Mouse (Mus musculus): ENCODE measurements around the gene 2300003K06Rik. TPM values are rescaled to one million over a fixed set of nuclear protein-coding genes. Genes with fewer than 3 reads are reported as not detected.
"Not testable (repeated sequence)": the region's sequence is repeated elsewhere in the genome, so short reads cannot be mapped to it uniquely, and the experiment has no call there.

2300003K06Rik gene
- polyA plus RNA-seq, 1 experiment from 2014 or later = not detected

GRCm38 (mm10) chr11:99798832-99799231 lies 39.0 kb downstream of the 2300003K06Rik start, which contains the start of gene Gm11569:
Gene Gm11569, minus strand, starts transcription at chr11:99798932.
- H3K27ac ChIP-seq; H3K27me3 ChIP-seq; H3K36me3 ChIP-seq; H3K9ac ChIP-seq; H3K4me2 ChIP-seq; H3K4me3 ChIP-seq; H3K4me1 ChIP-seq; H3K9me3 ChIP-seq; ATAC-seq (ENCODE audit: borderline replicate concordance, extremely low read depth, low FRiP score, low TSS enrichment): not testable (repeated sequence)
- no CpG with 5 or more reads among the region's 1 CpGs for WGBS

GRCm38 (mm10) chr11:99793367-99793766 lies 44.5 kb downstream of the 2300003K06Rik start, which contains the start of gene Gm11596:
Gene Gm11596, minus strand, starts transcription at chr11:99793467.
- Histone ChIP-seq H3K27ac (no peak within 1 kb of the TSS), H3K9me3 (no peaks in the 10 kb centered on the region), H3K4me1 (no peaks in the 10 kb centered on the region), H3K36me3 (no peaks in the 10 kb centered on the region), H3K4me2 (no peak within 1 kb of the TSS), H3K4me3 (no peak within 1 kb of the TSS), H3K9ac (no peak within 1 kb of the TSS), H3K27me3 (no peaks in the 10 kb centered on the region)
- WGBS = 75% methylated on average over 2 of the region's 2 CpGs
- no peak for ATAC-seq (ENCODE audit: borderline replicate concordance, extremely low read depth, low FRiP score, low TSS enrichment)

Other genes with a start within 250 kb of the 2300003K06Rik start
- gene Krtap1-3, start 246.7 kb downstream of the 2300003K06Rik start, polyA plus RNA-seq (2015; fragmentation: Nextera tagmentation; extraction: Ambion mirVana) = not detected in 2 replicates
- gene Krtap9-3, start 240.0 kb downstream of the 2300003K06Rik start, polyA plus RNA-seq (2015; fragmentation: Nextera tagmentation; extraction: Ambion mirVana) = not detected in 2 replicates
- gene Gm11938, start 234.8 kb downstream of the 2300003K06Rik start, polyA plus RNA-seq (2015; fragmentation: Nextera tagmentation; extraction: Ambion mirVana) = not detected in 2 replicates
- gene Gm11937, start 227.9 kb downstream of the 2300003K06Rik start, polyA plus RNA-seq (2015; fragmentation: Nextera tagmentation; extraction: Ambion mirVana) = not detected in 2 replicates
- gene Krtap2-4, start 223.2 kb downstream of the 2300003K06Rik start, polyA plus RNA-seq (2015; fragmentation: Nextera tagmentation; extraction: Ambion mirVana) = not detected in 2 replicates
- not detected in 2 replicates for gene Gm11562, start 217.6 kb downstream of the 2300003K06Rik start, polyA plus RNA-seq (2015; fragmentation: Nextera tagmentation; extraction: Ambion mirVana)
- gene Krtap4-1, start 209.8 kb downstream of the 2300003K06Rik start, polyA plus RNA-seq (2015; fragmentation: Nextera tagmentation; extraction: Ambion mirVana) = not detected in 2 replicates
- gene Krtap4-2, start 203.0 kb downstream of the 2300003K06Rik start, polyA plus RNA-seq (2015; fragmentation: Nextera tagmentation; extraction: Ambion mirVana) = not detected in 2 replicates
- gene Krtap4-7, start 194.0 kb downstream of the 2300003K06Rik start, polyA plus RNA-seq (2015; fragmentation: Nextera tagmentation; extraction: Ambion mirVana) = not detected in 2 replicates
- not detected in 2 replicates for gene Gm11555, start 187.8 kb downstream of the 2300003K06Rik start, polyA plus RNA-seq (2015; fragmentation: Nextera tagmentation; extraction: Ambion mirVana)
- not detected in 2 replicates for gene Gm11563, start 179.1 kb downstream of the 2300003K06Rik start, polyA plus RNA-seq (2015; fragmentation: Nextera tagmentation; extraction: Ambion mirVana)
- gene Krtap4-6, start 172.1 kb downstream of the 2300003K06Rik start, polyA plus RNA-seq (2015; fragmentation: Nextera tagmentation; extraction: Ambion mirVana) = not detected in 2 replicates
- gene Gm14190, start 147.3 kb downstream of the 2300003K06Rik start, polyA plus RNA-seq (2015; fragmentation: Nextera tagmentation; extraction: Ambion mirVana) = not detected in 2 replicates
- gene Gm14180, start 103.8 kb downstream of the 2300003K06Rik start, polyA plus RNA-seq (2015; fragmentation: Nextera tagmentation; extraction: Ambion mirVana) = not detected in 2 replicates
- not detected in 2 replicates for gene Gm11595, start 65.2 kb downstream of the 2300003K06Rik start, polyA plus RNA-seq (2015; fragmentation: Nextera tagmentation; extraction: Ambion mirVana)
- gene Krtap4-8, start 57.4 kb downstream of the 2300003K06Rik start, polyA plus RNA-seq (2015; fragmentation: Nextera tagmentation; extraction: Ambion mirVana) = not detected in 2 replicates
- not detected in 2 replicates for gene Krtap4-9, start 52.9 kb downstream of the 2300003K06Rik start, polyA plus RNA-seq (2015; fragmentation: Nextera tagmentation; extraction: Ambion mirVana)
- gene Gm11596, start 44.6 kb downstream of the 2300003K06Rik start, polyA plus RNA-seq (2015; fragmentation: Nextera tagmentation; extraction: Ambion mirVana) = not detected in 2 replicates
- not detected in 2 replicates for gene Gm11569, start 39.1 kb downstream of the 2300003K06Rik start, polyA plus RNA-seq (2015; fragmentation: Nextera tagmentation; extraction: Ambion mirVana)
- not detected in 2 replicates for gene Gm11554, start 33.6 kb downstream of the 2300003K06Rik start, polyA plus RNA-seq (2015; fragmentation: Nextera tagmentation; extraction: Ambion mirVana)
- gene Krtap4-13, start 28.2 kb downstream of the 2300003K06Rik start, polyA plus RNA-seq (2015; fragmentation: Nextera tagmentation; extraction: Ambion mirVana) = not detected in 2 replicates
- not detected in 2 replicates for gene Gm11564, start 22.4 kb downstream of the 2300003K06Rik start, polyA plus RNA-seq (2015; fragmentation: Nextera tagmentation; extraction: Ambion mirVana)
- gene Krtap4-16, start 13.5 kb upstream of the 2300003K06Rik start, polyA plus RNA-seq (2015; fragmentation: Nextera tagmentation; extraction: Ambion mirVana) = not detected in 2 replicates
- gene Gm11568, start 19.9 kb upstream of the 2300003K06Rik start, polyA plus RNA-seq (2015; fragmentation: Nextera tagmentation; extraction: Ambion mirVana) = not detected in 2 replicates
- gene Gm11559, start 26.4 kb upstream of the 2300003K06Rik start, polyA plus RNA-seq (2015; fragmentation: Nextera tagmentation; extraction: Ambion mirVana) = not detected in 2 replicates
- gene Krtap9-1, start 35.3 kb upstream of the 2300003K06Rik start, polyA plus RNA-seq (2015; fragmentation: Nextera tagmentation; extraction: Ambion mirVana) = not detected in 2 replicates
- not detected in 2 replicates for gene Gm11567, start 41.1 kb upstream of the 2300003K06Rik start, polyA plus RNA-seq (2015; fragmentation: Nextera tagmentation; extraction: Ambion mirVana)
- gene Krtap31-1, start 69.9 kb upstream of the 2300003K06Rik start, polyA plus RNA-seq (2015; fragmentation: Nextera tagmentation; extraction: Ambion mirVana) = not detected in 2 replicates
- gene Gm11565, start 76.7 kb upstream of the 2300003K06Rik start, polyA plus RNA-seq (2015; fragmentation: Nextera tagmentation; extraction: Ambion mirVana) = not detected in 2 replicates
- not detected in 2 replicates for gene Krtap31-2, start 98.2 kb upstream of the 2300003K06Rik start, polyA plus RNA-seq (2015; fragmentation: Nextera tagmentation; extraction: Ambion mirVana)
- not detected in 2 replicates for gene Krtap9-5, start 110.4 kb upstream of the 2300003K06Rik start, polyA plus RNA-seq (2015; fragmentation: Nextera tagmentation; extraction: Ambion mirVana)
- gene Krtap29-1, start 141.0 kb upstream of the 2300003K06Rik start, polyA plus RNA-seq (2015; fragmentation: Nextera tagmentation; extraction: Ambion mirVana) = not detected in 2 replicates
- not detected in 2 replicates for gene Krtap16-1, start 148.5 kb upstream of the 2300003K06Rik start, polyA plus RNA-seq (2015; fragmentation: Nextera tagmentation; extraction: Ambion mirVana)
- gene Krtap17-1, start 155.9 kb upstream of the 2300003K06Rik start, polyA plus RNA-seq (2015; fragmentation: Nextera tagmentation; extraction: Ambion mirVana) = 1.6 and 2.3 TPM in 2 replicates
- not detected in 2 replicates for gene Krt33a, start 178.1 kb upstream of the 2300003K06Rik start, polyA plus RNA-seq (2015; fragmentation: Nextera tagmentation; extraction: Ambion mirVana)
- gene Krt33b, start 191.8 kb upstream of the 2300003K06Rik start, polyA plus RNA-seq (2015; fragmentation: Nextera tagmentation; extraction: Ambion mirVana) = not detected in 2 replicates
- gene Krt34, start 203.5 kb upstream of the 2300003K06Rik start, polyA plus RNA-seq (2015; fragmentation: Nextera tagmentation; extraction: Ambion mirVana) = 0.34 TPM in 1 of 2 replicates, not detected in the other
- 0.10 TPM in 1 of 2 replicates, not detected in the other for gene Krt31, start 212.5 kb upstream of the 2300003K06Rik start, polyA plus RNA-seq (2015; fragmentation: Nextera tagmentation; extraction: Ambion mirVana)

Measured in lung, embryonic 15.5 days (tissue).